Mouse (Mus musculus) adrenal gland, adult (tissue): ENCODE data around the gene Ccdc13.

Source experiments
- DNase-seq, 2 experiments: peaks; one replicate each; pipeline ENCODE4 v3.0.0; 2022 to 2023; ENCODE audit warnings: low spot score in 1 of 2; ENCODE audit not compliant: inconsistent age in 2 of 2

Gene Ccdc13

DNA sequence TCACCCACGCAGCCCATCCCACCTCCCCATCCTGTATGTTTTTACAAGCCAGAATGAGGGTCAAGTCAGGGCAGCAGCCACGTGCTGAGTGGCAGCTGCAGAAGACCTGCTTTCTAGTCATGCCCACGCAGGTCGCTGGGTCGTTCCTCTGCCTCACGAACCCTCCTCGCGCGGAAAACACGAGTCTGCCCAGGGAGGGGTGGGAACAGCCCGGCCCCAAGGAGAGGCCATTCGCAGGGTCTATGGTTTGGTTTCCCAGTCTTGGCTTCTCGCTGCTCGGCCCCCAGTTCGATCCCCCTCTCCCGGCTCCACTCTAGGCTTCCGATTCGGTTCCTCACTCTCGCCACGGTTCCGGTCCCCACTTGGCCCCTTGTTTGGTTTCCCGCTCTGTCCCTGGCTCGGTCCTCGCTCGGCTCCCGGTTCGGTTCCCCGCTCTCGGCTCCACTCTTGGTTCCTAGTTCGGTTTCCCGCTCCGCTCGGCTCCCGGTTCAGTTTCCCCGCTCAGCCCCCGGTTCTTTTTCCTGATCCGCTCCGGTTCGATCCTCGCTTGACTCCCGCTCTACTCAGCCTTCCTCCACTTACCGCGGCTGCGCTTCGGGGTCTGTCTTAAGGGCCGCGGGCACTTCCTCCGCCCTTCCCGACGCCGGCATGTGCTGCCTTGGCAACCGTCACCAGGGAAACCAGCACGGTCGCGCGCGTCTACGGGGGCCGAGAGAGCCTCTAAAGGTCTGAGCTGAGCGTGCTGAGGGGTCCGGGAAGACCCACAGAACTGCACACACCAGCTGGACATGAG is at the start of gene Ccdc13:
Gene Ccdc13 (minus strand): TSS at position 633 of the 793 bp plus-strand sequence.
- DNase-seq, result peak; percentile 85 to 92

DNA sequence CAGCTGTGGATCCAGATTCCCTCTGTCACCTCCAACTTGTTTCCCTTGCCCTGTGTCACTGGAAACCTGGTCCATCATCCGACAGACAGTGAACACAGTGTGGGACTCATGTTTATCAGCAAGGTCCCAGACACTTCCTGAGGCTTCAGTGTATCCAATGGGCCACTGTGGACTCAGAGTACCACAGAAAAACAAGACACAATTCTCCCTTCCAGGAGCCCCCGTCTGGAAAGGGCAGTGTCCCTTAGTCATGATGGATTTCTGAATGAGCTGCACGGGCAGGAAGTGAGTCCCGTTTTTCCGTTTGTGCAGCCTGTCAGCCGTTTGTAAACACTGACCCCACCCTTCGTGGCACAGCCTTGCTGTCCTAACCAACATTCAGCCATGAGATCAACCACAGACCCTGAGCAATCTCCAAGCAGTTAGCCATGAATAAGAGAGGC is 42.8 kb upstream of the Ccdc13 start:
- peak; percentile 43 to 62 for DNase-seq

DNA sequence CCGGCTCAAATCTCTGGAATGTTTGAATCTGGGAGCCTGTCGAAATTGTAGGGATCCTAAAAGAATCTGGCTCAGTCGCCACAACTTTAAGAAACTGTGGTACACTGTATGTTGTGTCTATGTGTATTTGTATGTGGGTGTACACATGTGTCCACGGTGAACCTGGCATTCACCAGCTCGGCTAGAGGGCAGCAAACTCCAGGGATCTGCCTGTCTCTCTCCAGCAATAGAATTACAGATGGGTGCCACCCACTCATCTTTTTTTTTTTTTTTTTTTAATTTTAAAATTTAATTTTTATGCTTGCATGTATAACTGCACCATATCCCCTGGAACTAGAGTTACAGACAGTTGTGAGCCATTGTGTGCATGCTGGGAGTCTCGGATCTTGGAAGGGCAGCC is 42.0 kb upstream of the Ccdc13 start:
- peak; percentile 47 to 67 for DNase-seq

DNA sequence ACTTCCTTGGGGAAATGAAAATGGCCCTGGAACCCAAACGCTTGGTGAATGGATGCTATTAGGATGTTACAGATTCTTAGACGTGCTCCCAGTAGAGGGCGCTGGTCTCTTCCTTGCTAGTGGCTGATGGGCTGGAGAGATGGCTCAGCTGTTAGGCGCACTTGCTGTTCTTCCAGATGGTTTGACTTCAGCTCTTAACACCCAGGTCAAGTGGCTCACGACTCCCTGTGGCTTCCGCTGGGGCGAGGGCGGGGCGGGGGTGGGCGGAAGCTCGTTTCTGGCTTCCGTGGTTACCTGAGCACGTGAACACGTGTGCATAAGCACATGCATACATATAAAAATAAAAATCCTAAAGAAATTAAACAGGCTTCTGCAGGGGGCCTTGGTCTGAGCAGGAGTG is 41.6 kb upstream of the Ccdc13 start:
- peak; percentile 82 to 90 for DNase-seq

DNA sequence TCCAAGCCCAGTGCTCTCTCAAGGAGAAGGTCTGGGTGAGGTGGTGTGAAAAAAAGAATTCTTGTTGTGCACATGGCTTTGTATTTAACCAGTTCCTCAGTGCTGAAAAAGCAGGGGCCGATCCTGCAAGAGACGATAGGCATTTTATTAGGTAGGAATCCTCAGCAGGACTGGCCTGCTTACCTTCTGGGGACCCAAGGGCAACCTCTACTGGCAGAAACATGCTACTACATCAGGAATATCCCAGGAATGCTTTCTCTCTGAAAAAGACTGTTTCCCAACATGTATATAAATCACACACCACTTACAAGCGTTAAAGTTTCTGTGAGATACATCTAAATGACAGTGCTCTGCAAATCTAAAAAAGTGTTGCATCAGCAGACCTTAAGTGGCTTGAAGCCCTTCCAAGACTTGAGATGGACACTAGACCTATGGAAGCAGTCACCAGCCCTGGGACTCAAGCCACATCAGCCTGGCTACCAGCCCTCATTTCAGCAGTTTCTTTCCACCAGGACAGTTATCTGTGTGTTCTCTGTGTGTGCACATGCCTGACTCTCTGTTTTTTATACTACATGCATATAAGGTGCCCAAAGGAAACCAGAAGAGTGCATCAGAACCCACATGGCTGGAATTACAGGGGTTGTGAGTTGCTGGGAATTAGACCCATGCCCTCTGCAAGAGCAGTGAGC is 37.9 kb upstream of the Ccdc13 start:
- peak; percentile 68 to 92 for DNase-seq

DNA sequence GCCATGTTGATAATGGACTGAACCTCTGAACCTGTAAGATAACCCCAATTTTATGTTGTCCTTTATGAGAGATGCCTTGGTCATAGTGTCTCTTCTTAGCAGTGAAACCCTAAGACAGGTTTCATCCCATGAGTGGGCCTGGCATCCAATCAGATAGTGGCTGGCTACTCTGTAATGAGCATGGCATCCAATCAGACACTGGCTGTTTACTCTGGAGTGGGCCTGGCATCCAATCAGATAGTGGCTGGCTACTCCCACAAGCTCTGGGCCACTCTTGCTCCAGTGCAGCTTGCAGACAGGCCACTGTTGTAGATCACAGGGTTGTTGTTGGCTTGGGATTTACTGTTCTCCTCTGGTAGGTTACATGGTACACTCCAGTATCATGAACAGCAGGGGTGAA is 34.3 kb upstream of the Ccdc13 start:
- no peak for DNase-seq

DNA sequence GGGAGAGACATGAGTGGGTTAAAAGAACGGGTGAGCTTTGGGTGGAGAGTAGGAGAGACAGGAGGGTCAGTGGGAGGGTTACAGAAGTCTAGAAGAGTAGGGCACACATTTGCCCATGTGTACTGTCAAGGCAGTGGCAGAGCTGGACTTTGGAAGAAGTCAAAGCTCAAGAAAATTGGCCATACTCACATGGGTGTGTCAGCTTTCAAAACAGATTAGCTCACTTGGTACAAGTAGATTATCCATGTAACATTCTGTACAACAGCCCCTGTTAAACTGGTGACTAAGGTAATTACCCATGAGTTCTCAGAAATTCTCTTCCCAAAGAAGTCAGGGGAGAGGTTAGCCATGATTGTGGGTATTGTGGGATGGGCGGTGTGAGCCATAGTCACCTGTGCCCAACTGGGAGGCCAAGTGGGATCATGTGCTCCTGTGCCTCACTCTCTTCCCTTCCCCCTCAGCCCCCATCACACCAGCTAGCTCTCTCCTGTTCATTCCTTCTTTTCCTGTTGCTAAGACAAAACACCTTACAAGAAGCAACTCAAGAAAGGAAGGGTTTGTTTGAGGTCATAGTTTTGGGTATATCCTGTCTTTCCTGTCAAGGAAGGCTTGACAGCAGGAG is 32.9 kb upstream of the Ccdc13 start:
- DNase-seq, result no peak

DNA sequence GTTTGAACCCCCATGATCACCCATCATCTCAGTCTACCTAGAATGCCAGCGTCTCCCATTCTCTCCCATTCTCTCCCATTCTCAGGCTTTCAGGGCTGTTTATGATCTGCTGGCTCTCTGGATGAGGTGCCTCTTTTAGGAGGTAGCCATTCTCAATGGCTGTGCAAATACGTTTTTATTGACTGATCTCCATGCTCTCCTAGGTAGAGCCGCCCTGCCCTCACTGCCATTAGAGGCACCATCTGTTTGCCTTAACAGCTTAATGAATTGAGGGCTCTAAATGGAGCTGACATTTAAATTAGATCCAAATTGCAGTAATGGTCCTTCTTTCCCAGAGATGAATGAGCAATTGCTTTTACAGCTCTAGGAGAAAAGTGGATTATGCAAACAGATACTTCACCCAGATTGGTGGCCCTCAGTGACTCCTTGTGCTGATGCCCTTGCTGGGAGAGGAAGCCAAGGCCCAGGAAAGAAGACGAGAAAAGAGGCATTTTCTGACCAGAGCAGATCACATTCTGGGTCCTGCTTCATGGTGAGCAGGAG is 30.8 kb upstream of the Ccdc13 start:
- DNase-seq, result no peak

DNA sequence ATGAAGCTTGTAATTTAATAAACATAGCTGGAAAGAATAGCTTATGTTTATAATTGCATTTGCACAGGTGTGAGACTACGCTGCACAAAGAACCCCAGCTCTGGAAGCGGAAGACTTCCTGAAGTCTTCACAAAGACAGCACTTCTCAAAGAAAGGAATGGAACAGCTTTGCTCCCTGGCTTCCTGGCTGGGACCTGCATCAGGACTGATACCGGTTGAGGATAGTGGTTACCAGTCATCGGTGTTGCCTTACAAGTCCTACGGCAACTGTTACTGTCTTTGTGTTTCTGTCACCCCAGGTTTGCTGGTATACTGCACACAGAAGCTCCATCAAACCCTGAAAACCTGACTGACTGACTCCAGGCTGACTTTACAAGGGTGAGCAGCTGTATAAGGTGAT is 30.2 kb upstream of the Ccdc13 start:
- DNase-seq, result no peak

DNA sequence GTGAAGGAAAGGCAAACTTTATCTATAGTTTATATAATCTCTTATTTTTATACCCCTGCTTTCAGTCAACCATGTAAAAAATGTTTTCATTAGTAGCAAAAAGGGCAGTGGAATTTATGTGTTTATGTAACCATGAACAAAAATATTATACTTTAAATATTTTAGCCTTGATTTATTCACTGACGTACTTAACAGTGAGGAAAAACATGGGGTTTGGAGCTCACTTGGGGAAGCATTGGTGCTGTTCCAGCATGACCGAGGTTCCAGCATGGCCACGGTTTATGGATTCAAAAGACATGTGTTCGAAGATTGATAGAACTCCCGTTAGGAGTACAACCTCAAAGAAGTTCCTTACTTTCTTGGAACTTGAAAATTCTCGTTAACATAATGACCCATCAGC is 29.0 kb upstream of the Ccdc13 start:
- DNase-seq, result no peak

DNA sequence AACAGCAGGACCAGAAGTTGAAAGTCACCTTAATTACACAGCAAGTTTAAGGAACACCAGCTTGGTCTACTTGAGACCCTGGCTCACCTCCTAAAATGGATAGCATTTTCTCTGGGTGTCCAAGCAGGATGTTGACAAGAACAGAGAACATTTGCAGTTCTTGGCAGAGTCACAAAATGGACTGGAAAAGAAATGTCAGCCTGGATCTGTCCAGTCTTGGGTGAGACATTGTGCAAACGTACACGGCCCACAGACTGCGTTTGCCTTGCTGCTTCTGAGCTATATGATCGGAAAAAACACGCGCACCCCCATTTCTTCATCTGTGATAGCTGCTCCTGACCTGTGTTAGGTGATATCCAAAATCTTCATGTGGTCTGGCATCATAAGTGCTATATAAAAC is 28.4 kb upstream of the Ccdc13 start:
- DNase-seq, result no peak

DNA sequence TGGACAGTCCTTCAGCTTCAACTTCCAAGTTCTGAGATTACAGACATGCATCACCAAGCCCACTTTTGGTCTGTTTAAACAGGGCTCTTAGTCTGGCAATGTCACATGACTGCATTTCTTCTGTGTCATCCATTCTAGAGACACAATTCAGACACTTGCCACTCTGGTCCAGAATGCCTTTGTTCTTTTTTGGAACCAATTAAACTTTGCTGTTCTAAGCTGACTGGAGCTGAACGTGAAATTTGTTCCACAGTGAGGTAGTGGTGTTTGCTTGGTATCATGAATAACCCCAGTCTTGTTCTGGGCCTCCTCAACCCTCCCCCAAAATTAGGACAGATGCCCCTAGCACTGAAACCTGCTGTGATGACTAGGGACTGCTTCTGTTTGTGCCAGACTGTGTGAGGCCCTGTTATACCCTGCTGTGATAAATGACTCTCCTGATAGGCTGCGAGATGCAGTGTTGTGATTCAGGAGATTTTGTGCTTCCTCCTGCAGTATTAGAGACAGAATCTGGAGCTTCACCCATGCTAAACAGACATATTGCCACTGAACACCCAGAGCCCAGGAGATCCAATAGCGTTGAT is 26.3 kb upstream of the Ccdc13 start:
- peak in 1 of 2 experiments; percentile 61 for DNase-seq

DNA sequence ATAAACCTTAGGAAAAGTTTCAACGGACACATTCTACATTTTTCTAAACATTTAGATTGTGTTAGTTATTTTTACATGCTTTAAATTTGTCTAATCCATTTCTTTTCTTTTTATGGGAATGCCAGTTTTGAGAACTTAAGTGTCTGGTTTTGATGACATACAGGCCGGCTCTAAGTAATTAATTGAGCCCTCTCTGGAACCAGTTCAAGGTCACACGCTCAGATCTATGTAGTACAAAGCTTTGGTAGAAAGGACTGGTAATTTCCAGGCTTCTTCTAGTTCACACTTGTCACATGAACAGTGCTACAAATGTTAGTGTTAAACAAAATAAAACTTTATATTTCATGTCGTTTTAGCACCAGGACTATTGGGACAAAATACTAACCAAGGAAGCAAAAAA is 25.6 kb upstream of the Ccdc13 start:
- peak in 1 of 2 experiments; percentile 76 for DNase-seq

DNA sequence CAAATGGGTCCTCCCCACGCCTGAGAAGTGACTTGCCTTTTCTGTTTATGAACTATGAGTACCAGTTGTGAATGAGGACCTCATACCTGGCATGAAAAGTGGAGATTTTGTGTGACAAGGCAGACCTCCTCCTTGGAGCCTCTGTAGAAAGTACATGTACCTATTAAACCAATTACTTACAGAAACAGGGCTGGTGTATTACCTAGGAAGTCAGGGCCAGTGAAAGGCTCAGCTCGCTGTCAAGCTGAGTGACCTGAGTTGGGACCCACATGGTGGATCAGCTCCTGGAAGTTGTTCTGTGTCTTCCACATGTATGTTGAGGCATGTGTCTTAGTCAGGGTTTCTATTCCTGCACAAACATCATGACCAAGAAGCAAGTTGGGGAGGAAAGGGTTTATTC is 21.7 kb upstream of the Ccdc13 start:
- no peak for DNase-seq

DNA sequence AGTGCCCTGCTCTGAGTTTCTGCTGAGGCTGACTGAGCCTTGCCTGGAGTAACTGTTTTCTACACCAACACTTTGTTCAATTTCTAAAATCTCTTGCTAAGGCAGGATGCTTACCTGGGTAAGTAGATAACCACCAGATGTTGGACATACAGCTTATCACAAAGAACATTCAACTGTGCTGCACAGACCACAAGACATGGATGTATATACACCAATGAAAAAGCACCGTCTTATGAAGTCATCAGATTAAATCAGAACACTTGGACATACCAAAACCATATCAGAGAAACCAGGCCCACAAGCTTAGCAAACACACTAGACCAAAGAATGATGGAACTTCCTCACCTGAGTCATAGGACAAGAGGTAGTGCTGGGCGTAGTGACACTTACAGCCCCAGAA is 20.1 kb upstream of the Ccdc13 start:
- DNase-seq, result no peak

DNA sequence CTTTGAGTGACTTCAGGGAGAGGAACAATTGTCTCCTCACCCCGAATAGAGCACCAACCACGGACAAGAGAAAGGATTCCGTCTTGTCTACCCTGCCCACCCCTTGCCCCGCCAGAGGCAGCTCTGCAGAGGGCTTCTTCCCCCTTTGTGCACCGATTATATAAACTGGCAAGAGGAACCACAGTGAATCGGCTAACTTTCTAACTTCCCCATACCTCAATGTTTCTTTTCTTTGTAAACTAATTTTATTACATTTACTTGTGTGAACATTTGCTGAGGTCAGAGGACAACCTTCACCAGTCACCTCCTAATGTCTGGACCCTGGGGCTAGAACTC is 18.9 kb upstream of the Ccdc13 start, which contains the start of gene Higd1a:
Gene Higd1a (minus strand): TSS at position 210 of the 336 bp plus-strand sequence.
- DNase-seq, result no peak

DNA sequence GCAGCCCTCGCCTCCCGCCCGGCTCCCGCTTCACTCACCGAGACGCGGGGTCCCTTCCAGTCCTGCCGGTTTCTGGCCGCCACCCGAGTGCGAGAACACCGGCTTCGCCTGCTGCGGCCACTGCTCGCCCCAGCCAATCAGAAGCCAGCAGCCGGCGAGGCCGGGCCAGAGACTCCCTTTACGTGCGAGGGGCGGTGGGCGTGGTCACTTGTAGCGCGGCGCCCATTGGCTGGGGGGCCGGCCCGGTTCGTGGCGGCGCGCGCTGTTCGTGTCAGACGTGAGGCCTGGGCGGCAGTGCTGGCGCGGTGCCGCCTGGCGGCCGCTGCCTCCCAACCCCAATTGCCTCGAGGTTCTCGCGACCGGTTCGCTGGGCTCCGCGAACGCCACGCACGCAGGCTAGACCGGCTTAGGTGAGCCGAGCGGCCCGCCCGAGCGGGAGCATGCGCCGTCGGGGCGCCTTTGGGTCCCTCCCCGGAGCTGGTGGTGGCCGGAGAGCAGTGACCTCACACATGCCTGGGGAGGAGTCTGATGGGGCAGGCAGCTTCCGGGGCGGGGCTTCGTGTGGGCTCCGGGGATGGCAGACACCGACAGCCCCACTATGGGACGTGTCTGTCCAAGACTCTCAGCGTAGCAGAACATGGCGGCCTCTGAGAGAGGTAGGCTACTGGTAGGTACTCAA is 18.4 kb upstream of the Ccdc13 start:
- peak; percentile 99 to 100 for DNase-seq

DNA sequence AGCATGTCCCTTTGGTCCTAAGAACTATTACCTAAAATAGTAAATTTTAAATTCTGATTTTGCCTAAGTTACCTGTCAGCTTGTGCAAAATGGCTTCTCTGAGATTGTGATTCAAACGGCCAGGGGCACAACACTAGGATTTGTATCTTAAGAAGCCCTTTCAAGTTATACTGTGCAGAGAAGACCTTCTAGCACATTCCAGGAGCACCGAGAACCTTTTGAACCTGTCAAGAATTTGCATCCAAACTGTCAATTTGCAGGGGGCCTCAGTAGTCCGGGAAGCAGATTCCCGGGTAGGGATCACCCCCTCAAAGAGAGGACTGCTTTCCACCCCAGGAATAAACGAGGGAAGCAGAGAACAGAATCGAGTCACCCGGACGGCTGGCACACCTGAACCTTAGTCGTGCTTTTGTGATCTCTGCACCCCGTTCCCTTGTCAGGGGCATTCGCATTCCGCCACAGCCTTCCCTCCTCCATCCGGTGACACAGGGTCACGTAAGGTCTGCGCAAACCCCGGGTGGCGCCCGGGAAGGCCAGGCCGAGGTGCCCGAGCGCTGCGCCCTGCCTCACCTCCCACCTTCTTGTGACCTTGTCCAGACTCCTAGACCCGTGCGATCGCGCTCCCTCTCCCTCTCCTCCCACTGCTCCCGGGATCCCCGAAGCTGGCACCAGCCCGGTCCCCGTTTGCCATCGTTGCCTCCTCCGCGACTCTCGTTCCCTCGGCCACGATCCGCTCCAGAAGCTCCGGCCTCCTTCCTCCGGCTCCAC is 17.6 kb upstream of the Ccdc13 start:
- DNase-seq, result no peak

DNA sequence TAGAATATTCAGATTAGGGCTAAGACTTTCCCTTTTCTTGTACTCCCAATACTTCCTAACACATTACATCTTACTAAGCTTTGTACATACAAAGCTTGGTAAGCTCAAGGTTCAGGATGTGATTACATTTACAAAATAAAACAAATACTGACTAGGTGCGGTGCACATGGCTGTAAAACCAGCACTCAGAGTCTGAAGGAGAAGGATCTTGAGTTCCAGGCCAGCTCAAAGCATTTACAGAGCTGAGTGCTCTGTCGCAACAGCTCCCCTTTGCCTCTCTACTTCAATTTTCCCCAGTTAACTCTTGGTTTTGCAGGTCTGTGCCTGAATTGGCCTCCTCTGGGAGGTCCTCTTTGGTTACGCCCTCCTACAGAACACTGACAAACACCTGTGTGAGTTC is 15.0 kb upstream of the Ccdc13 start:
- DNase-seq, result no peak

DNA sequence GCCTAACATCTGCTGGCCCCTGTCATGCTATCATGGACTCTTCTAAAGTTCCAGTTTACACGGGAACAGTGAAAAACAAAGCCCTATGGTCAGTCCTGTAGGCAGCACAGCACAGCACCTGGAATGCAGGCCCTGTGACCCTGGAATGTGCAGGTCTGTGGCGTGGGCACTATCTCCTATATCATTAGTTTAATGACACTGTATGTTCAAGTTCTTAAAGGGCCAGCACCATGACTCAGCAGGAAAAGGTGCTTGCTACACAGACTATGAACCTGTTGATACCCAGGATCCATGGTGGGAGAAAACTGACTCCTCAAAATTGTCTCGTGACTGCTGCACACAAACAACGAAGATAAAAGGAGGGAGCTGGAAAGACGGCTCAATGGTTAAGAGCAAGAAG is 8.6 kb upstream of the Ccdc13 start:
- no peak for DNase-seq
